Mouse (Mus musculus) bone marrow, adult 2 months (tissue): ENCODE measurements at regions not wholly inside any gene's neighbourhood (a gene's known extent, or its start where the extent isn't known, plus 50 kb on each side); places are given as distances from the start of the nearest gene placed in this dataset.

ENCODE experiments used
- H3K27ac ChIP-seq: fragments of 200-500 bp; 2 replicates; pipeline ENCODE4 v1.5.1; 2012; ENCODE audit warnings: low read depth, mild to moderate bottlenecking, control low read depth, inconsistent platforms, low read length; ENCODE audit not compliant: control insufficient read depth, poor library complexity, insufficient read depth
- H3K4me1 ChIP-seq: fragments of 200-500 bp; 2 replicates; pipeline ENCODE4 v1.6.1; 2011; ENCODE audit warnings: low read length; ENCODE audit not compliant: control insufficient read depth, insufficient read depth
- H3K4me3 ChIP-seq: fragments of 200-500 bp; replicated peaks from 2 replicates; pipeline ENCODE3; 2011; ENCODE audit warnings: mild to moderate bottlenecking, low read depth, low read length, control low read depth; ENCODE audit not compliant: control insufficient read depth
- CTCF ChIP-seq: fragments of 200-500 bp; IDR thresholded peaks from 2 replicates; pipeline ENCODE4 v1.5.1; 2011; ENCODE audit warnings: low read length, control low read depth; ENCODE audit not compliant: control insufficient read depth, insufficient read depth
- POLR2A ChIP-seq: fragments of 200-500 bp; IDR thresholded peaks from 2 replicates; pipeline ENCODE4 v1.6.1; 2011; ENCODE audit warnings: low read depth, mild to moderate bottlenecking, control low read depth, low read length, borderline replicate concordance; ENCODE audit not compliant: control insufficient read depth
- WGBS: fragments of 180-500 bp; shearing (Covaris S2); methylation state at CpG from one replicate; pipeline ENCODE4 v1.1.7; 2018; 5-methylcytosine and 5-hydroxymethylcytosine counted together

DNA sequence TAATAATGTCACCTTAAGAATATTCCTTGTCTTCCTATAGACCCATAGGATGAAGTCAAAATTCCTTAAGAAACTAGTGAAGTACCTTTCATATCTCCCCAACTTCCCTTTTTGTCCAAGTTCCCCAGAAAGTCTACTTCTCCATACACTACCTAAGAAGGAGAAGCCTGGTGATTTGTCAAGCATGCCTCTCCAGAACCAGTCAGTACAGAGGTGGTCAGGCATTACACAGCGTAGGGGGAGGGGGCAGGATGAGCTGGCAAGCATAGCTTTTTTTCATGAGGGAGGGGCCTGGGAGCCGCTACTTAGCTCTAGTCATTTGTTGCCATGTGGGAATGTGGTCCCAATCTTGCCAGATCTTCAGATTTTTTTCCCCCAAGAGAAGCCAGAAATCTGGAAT is 54.0 kb upstream of the Satb2 start:
- TF ChIP-seq POLR2A (no peak), CTCF (no peak)
- Histone ChIP-seq H3K27ac (no peak overlapping the region), H3K4me1 (no peaks in the 10 kb centered on the region; the same call in 1 of the 2 replicates), H3K4me3 (no peak overlapping the region)
- 42% methylated on average over 2 of the region's 2 CpGs for WGBS

DNA sequence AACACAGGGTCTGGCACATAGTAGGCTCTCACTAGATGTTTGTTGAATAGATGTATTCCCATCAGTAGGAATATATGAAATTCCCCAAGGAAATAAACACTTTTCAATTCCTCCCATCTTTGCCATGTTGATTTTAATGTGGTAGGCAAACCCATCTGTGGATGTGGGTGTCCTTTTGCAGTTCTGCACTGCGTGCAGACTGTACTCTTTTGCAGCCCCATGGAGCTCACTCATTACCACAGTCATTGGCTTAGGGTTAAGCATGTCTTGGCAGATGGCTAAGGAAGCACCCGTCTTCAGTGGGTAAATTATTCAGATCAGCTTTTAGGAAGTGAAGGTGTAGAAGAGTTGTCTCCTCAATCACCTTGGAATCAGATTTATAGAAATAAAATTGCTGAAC is 54.8 kb upstream of the Satb2 start:
- H3K4me1 ChIP-seq, result no peaks in the 10 kb centered on the region; the same call in 1 of the 2 replicates
- WGBS, result 83% methylated on average over 2 of the region's 2 CpGs
- H3K4me3 ChIP-seq, result no peak overlapping the region
- no peak overlapping the region for H3K27ac ChIP-seq
- TF ChIP-seq POLR2A (no peak), CTCF (no peak)

DNA sequence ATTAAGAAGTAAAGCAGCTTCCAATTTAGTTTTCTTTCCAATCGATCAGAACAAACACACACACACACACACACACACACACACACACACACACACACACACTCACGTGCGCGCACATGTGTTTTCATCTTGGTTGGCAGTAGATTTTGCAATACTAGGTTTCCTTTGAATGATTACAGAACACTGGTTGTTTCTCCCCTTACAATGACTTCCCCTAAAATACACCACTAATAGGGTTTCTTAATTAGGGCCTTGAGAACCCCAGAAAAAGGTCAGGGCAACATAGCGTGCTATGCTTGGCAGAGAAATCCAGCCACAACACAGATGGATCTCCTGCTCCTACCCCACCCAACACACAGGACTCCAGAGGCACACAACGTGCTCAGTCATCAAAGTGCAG is 56.0 kb upstream of the Satb2 start:
- no peak for TF ChIP-seq CTCF
- TF ChIP-seq POLR2A, result no peak
- WGBS, result 62% methylated on average over 6 of the region's 6 CpGs
- Histone ChIP-seq H3K4me1 (no peaks in the 10 kb centered on the region; the same call in 1 of the 2 replicates), H3K27ac (no peak overlapping the region), H3K4me3 (no peak overlapping the region)

DNA sequence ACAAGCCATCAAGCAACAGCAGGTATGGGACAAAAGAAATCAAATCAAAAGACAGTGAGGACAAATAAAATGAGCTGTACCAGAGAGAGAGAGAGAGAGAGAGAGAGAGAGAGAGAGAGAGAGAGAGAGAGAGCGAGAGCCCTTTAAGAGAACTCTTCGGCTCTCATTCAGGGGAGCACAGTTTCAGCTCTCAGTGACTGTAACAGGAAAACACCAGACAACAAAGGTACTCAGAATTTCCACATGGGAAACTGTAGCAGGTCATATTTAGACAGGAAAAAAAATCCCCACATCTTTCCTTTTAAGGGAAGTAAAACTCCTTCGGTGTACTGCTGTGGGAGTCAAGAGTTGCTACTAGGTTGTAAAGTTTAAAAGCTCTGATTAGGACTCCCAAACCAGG is 57.9 kb upstream of the Satb2 start:
- H3K4me1 ChIP-seq, result no peaks in the 10 kb centered on the region; the same call in 1 of the 2 replicates
- no peak overlapping the region for H3K27ac ChIP-seq
- no peak overlapping the region for H3K4me3 ChIP-seq
- 77% methylated on average over 3 of the region's 3 CpGs for WGBS
- TF ChIP-seq CTCF, result no peak
- TF ChIP-seq POLR2A, result no peak

DNA sequence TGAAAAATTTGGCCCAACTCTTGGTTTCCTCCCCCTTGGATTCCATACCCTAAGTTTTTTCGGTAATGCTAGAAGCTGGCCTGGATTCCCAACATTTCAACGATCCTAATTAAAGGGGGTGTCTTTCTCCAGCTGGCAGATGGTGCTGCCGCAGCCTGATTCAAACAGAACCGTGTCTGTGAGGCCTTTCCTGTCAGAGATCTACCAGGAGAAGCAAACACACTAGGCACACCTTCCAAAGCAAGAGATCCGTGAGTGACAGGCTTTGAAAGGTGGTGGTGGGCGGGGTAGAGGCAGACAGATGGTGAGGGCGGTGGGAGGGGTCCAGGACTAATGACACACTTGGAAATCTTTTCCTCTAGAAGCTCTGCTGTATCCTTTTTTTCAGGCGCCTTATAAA is 61.8 kb upstream of the Satb2 start:
- no peak overlapping the region for H3K27ac ChIP-seq
- H3K4me3 ChIP-seq, result no peak overlapping the region
- no peaks in the 10 kb centered on the region for H3K4me1 ChIP-seq
- 59% methylated on average over 8 of the region's 8 CpGs for WGBS
- TF ChIP-seq CTCF, result no peak
- TF ChIP-seq POLR2A, result no peak

DNA sequence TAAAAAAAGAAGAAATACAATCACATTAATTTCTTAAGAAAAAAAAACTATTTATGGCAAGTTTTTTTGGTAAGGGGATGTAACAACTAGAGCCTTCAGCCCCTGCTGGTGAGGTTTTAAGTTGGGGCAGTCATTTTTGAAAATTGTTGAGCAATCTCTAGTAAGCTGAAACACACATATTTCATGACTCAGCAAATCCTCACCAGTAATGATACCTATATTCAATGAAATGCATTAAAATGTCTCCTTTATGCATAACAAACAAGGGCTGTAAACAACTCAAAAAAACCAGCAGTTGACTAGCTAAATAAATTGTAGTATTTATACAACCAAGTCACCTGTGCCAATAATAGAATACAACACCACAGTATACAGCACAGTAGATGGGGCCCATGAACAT is 63.1 kb upstream of the Satb2 start:
- Histone ChIP-seq H3K4me1 (no peaks in the 10 kb centered on the region), H3K4me3 (no peak overlapping the region), H3K27ac (no peak overlapping the region)
- no peak for TF ChIP-seq CTCF
- TF ChIP-seq POLR2A, result no peak

DNA sequence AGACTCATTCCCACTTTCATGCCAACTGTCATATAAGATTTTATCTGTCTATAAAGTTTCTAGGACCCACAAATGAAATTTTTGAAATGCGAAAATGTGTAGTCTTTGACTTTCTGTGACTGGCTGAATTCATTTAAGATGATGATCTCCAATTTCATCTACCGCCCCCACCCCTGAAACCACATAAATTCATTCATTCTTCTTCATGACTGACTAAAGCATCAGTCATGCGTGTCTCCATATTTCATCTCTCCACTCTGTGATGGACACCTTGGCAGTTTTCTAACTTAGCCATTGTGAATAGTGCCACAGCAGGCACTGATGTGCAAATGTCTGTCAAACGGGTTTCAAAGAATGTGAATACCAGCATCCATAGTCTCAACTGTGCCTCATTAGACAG is 75.4 kb upstream of the Satb2 start:
- TF ChIP-seq CTCF (no peak), POLR2A (no peak)
- WGBS, result 79% methylated on average over 4 of the region's 4 CpGs

DNA sequence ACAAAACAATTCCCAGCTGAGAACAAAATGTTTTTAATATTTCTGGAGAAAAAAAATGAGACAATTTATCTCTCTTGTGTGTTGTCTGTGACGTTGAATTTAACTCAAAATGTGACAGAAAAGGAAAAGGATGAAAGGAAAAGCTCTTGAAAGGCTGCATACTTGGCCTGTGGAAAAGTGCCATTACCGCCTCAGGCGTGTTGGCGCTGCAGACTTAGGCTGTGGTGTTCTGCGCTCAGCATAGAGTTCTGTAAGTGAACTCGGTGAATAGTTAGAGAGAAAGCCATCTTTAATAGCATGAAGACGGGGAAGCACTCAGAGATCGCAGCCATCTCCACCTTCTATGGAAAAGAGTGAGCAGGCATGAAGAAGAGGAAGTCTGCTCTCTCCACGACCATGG is 77.5 kb upstream of the Satb2 start:
- no peak overlapping the region for H3K27ac ChIP-seq
- 77% methylated on average over 9 of the region's 9 CpGs for WGBS
- no peak overlapping the region for H3K4me3 ChIP-seq
- TF ChIP-seq POLR2A, result no peak
- TF ChIP-seq CTCF, result no peak
- H3K4me1 ChIP-seq, result no peaks in the 10 kb centered on the region

More for the DNA sequence above, 75.4 kb upstream of the Satb2 start:
- H3K4me1 ChIP-seq, result no peaks in the 10 kb centered on the region
- H3K4me3 ChIP-seq, result no peak overlapping the region
- H3K27ac ChIP-seq, result no peak overlapping the region

DNA sequence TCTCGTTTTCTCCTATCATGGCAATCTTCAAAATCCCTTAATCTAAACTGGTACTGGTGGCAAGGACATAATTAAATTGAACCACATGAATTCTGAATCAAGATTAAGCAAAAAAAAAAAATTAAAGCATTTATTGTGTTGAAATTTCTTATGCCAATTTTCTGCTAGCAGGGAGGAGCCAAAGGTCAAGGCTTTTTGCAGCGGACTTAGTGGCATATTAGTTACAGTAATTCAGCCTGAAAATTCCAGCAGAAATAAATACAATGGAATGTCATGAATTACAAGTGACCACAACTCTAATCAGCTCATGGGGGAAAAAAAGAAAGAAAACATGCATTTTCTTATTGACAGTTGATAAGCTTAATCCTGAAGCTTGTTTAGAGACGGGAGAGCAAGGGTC is 80.8 kb upstream of the Satb2 start:
- Histone ChIP-seq H3K27ac (no peak overlapping the region), H3K4me1 (no peaks in the 10 kb centered on the region), H3K4me3 (no peak overlapping the region)
- no peak for TF ChIP-seq POLR2A
- no peak for TF ChIP-seq CTCF
- WGBS, result 79% methylated on average over 3 of the region's 3 CpGs
